Mouse (Mus musculus): ENCODE measurements at regions not wholly inside any gene's neighbourhood (a gene's known extent, or its start where the extent isn't known, plus 50 kb on each side); places are given as distances from the start of the nearest gene placed in this dataset.

DNA sequence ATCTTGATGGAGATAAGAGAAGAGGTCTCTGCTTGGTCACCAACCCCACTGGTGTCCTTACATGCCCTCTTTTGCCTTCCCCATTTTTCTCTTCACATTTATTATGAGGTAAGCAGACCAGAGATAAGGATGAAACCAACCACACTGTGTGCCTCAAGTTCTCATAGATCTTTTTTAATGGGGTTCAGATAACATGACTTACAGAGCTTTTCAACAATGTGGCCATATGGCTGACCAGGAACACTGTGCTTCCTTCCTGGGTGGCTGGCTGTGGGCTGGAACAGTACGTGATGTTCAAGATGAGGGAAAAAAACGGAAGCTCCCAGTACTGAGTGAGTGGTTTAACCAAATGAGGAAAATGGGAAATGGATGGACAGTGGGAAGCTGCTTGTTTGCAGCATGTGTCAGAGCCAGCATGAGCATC, 319.0 kb upstream of the Npvf start:
- ATAC-seq (ENCODE audit: low FRiP score, low TSS enrichment) (peak; percentile 24; the same call in 1 of the 2 replicates), DNase-seq (ENCODE audit: low spot score) (no peak)
- Histone ChIP-seq H3K4me3 (ENCODE audit: low read depth, low read length) (no peak overlapping the region), H3K27ac (replicated peaks) (peak overlapping the region; percentile 61), H3K4me1 (replicated peaks; ENCODE audit: control insufficient read depth, insufficient read depth) (no peaks in the 10 kb centered on the region), H3K36me3 (ENCODE audit: control insufficient read depth, insufficient read depth, low read length) (no peaks in the 10 kb centered on the region), H3K27me3 (ENCODE audit: control insufficient read depth, insufficient read depth, low read length) (no peaks in the 10 kb centered on the region), H3K9ac (ENCODE audit: low read length) (no peak overlapping the region), H3K4me2 (replicated peaks; ENCODE audit: low read depth) (no peak overlapping the region), H3K9me3 (ENCODE audit: control insufficient read depth, low read length) (no peaks in the 10 kb centered on the region)
- peak; percentile 30 for TF ChIP-seq EP300 (optimal IDR thresholded peaks at IDR 0.05)
- no peak for TF ChIP-seq CTCF (IDR thresholded peaks at IDR 0.05; ENCODE audit: low read depth)
- WGBS: 66% methylated on average over 2 of the region's 2 CpGs

DNA sequence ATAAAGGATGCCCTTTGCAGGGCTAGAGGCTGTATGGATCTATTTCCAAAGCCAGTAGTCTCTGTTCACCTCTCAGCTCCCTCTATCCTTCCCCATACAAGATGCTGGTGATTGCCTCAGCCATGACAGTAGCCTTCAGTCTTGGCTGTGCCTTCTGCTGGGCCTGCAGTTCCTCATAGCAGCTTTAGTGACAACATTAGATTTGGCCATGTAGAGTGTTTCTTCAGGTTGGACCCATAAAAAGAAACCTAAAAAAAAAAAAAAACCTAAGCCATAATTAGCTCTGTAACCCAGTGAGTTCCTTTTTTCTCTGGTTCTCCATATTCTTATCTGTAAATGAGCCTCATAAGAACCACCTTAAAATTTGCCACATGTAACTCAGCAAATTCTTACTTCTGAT, 319.6 kb upstream of the Npvf start:
- H3K9ac ChIP-seq (ENCODE audit: low read length): no peak overlapping the region
- no peaks in the 10 kb centered on the region for H3K9me3 ChIP-seq (ENCODE audit: control insufficient read depth, low read length)
- H3K4me2 ChIP-seq (replicated peaks; ENCODE audit: low read depth): no peak overlapping the region
- TF ChIP-seq CTCF (IDR thresholded peaks at IDR 0.05; ENCODE audit: low read depth) (no peak), EP300 (optimal IDR thresholded peaks at IDR 0.05) (no peak)
- H3K4me1 ChIP-seq (replicated peaks; ENCODE audit: control insufficient read depth, insufficient read depth): no peaks in the 10 kb centered on the region
- no peaks in the 10 kb centered on the region for H3K36me3 ChIP-seq (ENCODE audit: control insufficient read depth, insufficient read depth, low read length)
- H3K27ac ChIP-seq (replicated peaks): peak overlapping the region; percentile 61
- DNase-seq (ENCODE audit: low spot score): no peak
- ATAC-seq (ENCODE audit: low FRiP score, low TSS enrichment): no peak
- H3K4me3 ChIP-seq (ENCODE audit: low read depth, low read length): no peak overlapping the region
- H3K27me3 ChIP-seq (ENCODE audit: control insufficient read depth, insufficient read depth, low read length): no peaks in the 10 kb centered on the region

DNA sequence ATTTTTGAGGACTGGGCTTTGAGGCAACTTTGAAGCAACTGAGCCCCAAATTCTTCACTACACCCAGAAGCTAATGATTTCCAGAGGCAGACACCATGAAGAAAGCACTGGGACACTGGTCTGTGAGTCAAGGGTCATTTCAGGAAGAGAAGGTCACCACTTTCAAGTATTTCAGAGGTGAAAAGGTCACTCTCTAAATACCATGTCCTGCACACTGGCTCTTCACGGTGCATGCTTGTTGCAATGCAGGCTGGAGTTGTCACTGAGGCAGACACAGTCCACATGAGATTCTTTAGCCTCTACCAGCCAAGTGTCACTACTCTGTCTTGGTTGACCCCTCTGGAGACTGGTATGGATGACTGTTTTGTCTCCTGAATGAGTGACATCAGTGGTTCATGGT, 320.7 kb upstream of the Npvf start:
- no peak for ATAC-seq (ENCODE audit: low FRiP score, low TSS enrichment)
- DNase-seq (ENCODE audit: low spot score): no peak
- TF ChIP-seq EP300 (optimal IDR thresholded peaks at IDR 0.05) (no peak), CTCF (IDR thresholded peaks at IDR 0.05; ENCODE audit: low read depth) (no peak)
- Histone ChIP-seq H3K27ac (replicated peaks) (no peak overlapping the region), H3K36me3 (ENCODE audit: control insufficient read depth, insufficient read depth, low read length) (no peaks in the 10 kb centered on the region), H3K4me2 (replicated peaks; ENCODE audit: low read depth) (no peak overlapping the region), H3K9ac (ENCODE audit: low read length) (no peak overlapping the region), H3K9me3 (ENCODE audit: control insufficient read depth, low read length) (no peaks in the 10 kb centered on the region), H3K4me1 (replicated peaks; ENCODE audit: control insufficient read depth, insufficient read depth) (no peaks in the 10 kb centered on the region; the same call in 1 of the 2 replicates), H3K4me3 (ENCODE audit: low read depth, low read length) (no peak overlapping the region), H3K27me3 (ENCODE audit: control insufficient read depth, insufficient read depth, low read length) (no peaks in the 10 kb centered on the region)
- WGBS: 18% methylated on average over 1 of the region's 1 CpGs

DNA sequence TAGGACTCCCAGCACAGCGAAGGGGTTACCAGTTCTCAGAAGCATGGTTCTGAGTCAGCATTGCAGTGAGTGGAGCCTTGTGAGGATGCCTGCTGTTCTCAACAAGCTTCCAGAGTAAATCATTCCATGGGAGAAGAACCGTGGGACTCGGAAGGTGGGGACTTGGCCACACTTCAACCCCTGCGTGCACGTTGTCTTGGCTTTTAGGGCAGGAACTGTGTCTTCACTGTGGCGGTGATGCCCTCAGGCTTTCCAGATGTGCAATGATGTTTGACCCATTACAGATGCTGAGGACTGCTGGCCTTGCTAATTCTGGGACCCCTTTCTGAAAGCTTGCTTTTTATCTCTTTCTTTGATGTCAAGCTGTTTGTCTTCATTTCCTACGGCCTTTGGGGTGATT, 322.7 kb upstream of the Npvf start:
- Histone ChIP-seq H3K36me3 (ENCODE audit: control insufficient read depth, insufficient read depth, low read length) (no peaks in the 10 kb centered on the region), H3K4me1 (replicated peaks; ENCODE audit: control insufficient read depth, insufficient read depth) (peaks cover 4% of the 10 kb centered on the region; the same call in 1 of the 2 replicates), H3K9ac (ENCODE audit: low read length) (no peak overlapping the region), H3K27ac (replicated peaks) (no peak overlapping the region), H3K9me3 (ENCODE audit: control insufficient read depth, low read length) (no peaks in the 10 kb centered on the region), H3K27me3 (ENCODE audit: control insufficient read depth, insufficient read depth, low read length) (no peaks in the 10 kb centered on the region), H3K4me3 (ENCODE audit: low read depth, low read length) (no peak overlapping the region), H3K4me2 (replicated peaks; ENCODE audit: low read depth) (no peak overlapping the region)
- 48% methylated on average over 7 of the region's 7 CpGs for WGBS
- DNase-seq (ENCODE audit: low spot score) (no peak), ATAC-seq (ENCODE audit: low FRiP score, low TSS enrichment) (no peak)
- no peak for TF ChIP-seq CTCF (IDR thresholded peaks at IDR 0.05; ENCODE audit: low read depth)
- no peak for TF ChIP-seq EP300 (optimal IDR thresholded peaks at IDR 0.05)

DNA sequence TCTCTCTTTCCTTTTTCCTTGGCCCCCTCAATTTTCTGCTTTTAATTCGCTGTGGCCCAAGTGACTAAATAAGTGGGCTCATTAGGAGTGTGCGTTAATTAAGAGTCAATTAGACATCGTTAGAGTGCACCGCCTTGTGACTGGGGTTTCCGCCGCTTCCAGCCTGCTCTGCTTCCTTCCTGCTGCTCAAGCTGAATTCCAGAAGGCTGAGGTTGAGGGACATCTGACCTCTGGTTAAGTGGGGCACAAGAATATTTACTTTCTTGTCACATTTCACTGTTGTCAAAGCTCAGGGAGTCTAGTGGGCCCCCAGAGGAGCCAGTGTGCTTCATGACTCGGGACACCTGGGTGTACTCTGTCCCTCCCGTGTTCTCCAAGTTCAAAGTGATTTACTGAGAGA, 323.1 kb upstream of the Npvf start:
- H3K4me3 ChIP-seq (ENCODE audit: low read depth, low read length): no peak overlapping the region
- DNase-seq (ENCODE audit: low spot score) (no peak), ATAC-seq (ENCODE audit: low FRiP score, low TSS enrichment) (no peak)
- H3K9me3 ChIP-seq (ENCODE audit: control insufficient read depth, low read length): no peaks in the 10 kb centered on the region
- peaks cover 4% of the 10 kb centered on the region; the same call in 1 of the 2 replicates for H3K4me1 ChIP-seq (replicated peaks; ENCODE audit: control insufficient read depth, insufficient read depth)
- peak overlapping the region; percentile 56; the same call in 1 of the 2 replicates for H3K27ac ChIP-seq (replicated peaks)
- H3K27me3 ChIP-seq (ENCODE audit: control insufficient read depth, insufficient read depth, low read length): no peaks in the 10 kb centered on the region
- H3K4me2 ChIP-seq (replicated peaks; ENCODE audit: low read depth): no peak overlapping the region
- no peak for TF ChIP-seq CTCF (IDR thresholded peaks at IDR 0.05; ENCODE audit: low read depth)
- TF ChIP-seq EP300 (optimal IDR thresholded peaks at IDR 0.05): no peak
- no peak overlapping the region for H3K9ac ChIP-seq (ENCODE audit: low read length)
- 46% methylated on average over 8 of the region's 8 CpGs for WGBS
- no peaks in the 10 kb centered on the region for H3K36me3 ChIP-seq (ENCODE audit: control insufficient read depth, insufficient read depth, low read length)

DNA sequence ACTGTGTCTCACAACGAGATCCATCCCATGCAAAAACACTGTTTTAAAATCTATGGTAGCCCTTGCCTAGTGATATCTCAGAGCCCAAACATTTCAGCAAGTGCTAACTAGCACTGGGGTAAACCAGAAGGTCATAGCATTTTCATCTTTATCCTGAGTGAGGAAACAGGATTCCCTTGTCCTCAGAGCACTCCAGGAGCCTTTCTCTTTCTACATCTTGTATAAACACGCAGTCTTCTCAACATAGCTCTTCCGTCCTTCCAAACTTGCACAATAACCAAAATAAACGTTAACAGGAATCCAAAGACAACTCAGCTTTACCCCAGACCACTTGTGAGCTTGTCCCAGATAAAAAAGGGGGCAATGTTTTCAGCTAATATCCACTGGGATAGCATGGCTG, 323.8 kb upstream of the Npvf start:
- no peaks in the 10 kb centered on the region for H3K9me3 ChIP-seq (ENCODE audit: control insufficient read depth, low read length)
- H3K4me3 ChIP-seq (ENCODE audit: low read depth, low read length): no peak overlapping the region
- TF ChIP-seq EP300 (optimal IDR thresholded peaks at IDR 0.05) (no peak), CTCF (IDR thresholded peaks at IDR 0.05; ENCODE audit: low read depth) (no peak)
- no peaks in the 10 kb centered on the region for H3K36me3 ChIP-seq (ENCODE audit: control insufficient read depth, insufficient read depth, low read length)
- no peak overlapping the region for H3K9ac ChIP-seq (ENCODE audit: low read length)
- no peak for ATAC-seq (ENCODE audit: low FRiP score, low TSS enrichment)
- peaks cover 4% of the 10 kb centered on the region; the same call in 1 of the 2 replicates for H3K4me1 ChIP-seq (replicated peaks; ENCODE audit: control insufficient read depth, insufficient read depth)
- peak overlapping the region; percentile 56 for H3K27ac ChIP-seq (replicated peaks)
- DNase-seq (ENCODE audit: low spot score): no peak
- no peaks in the 10 kb centered on the region for H3K27me3 ChIP-seq (ENCODE audit: control insufficient read depth, insufficient read depth, low read length)
- no peak overlapping the region for H3K4me2 ChIP-seq (replicated peaks; ENCODE audit: low read depth)
- 32% methylated on average over 4 of the region's 4 CpGs for WGBS

All from stomach, postnatal 0 days (tissue).